Mouse (Mus musculus): ENCODE data around the gene Nin. TPM values are rescaled to one million over a fixed set of nuclear protein-coding genes. Genes with fewer than 3 reads are reported as not detected.

Gene Nin
- polyA plus RNA-seq, 1 experiment from 2014 or later: 7.1 TPM

DNA sequence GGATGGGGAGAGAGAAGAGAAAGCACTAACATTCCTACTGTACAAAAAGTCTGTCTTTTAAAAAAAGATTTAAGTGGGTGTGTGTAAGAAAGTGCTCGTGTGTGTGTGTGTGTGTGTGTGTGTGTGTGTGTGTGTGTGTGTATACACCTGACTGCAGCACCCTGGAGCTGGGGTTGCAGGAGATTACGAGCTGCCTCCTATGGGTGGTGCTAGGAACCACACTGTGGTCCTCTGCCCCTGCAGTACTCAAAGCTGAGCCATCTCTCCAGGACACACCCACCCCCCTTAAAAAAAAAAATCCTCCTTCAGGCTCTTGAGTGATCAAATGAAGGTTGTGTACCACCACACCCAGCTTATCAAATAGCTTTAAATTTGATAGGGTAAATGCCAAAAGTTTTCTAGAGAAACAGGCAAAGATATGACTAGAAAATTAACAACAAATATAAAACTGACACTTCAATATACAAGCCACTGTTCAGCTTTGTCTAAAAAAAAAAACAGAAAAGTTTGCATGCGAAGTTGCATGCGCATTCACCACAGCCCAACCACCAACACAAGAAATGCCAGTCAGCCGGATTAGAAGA, 27.6 kb upstream of the Nin start:
- H3K36me3 ChIP-seq: no peaks in the 10 kb centered on the region
- no peak overlapping the region for H3K4me3 ChIP-seq
- no peak for ATAC-seq (ENCODE audit: extremely low read depth, insufficient number of reproducible peaks, low FRiP score, low TSS enrichment)
- H3K27ac ChIP-seq (replicated peaks): no peak overlapping the region
- no peak overlapping the region for H3K9ac ChIP-seq
- 79% methylated on average over 5 of the region's 5 CpGs for WGBS
- no peak overlapping the region for H3K4me2 ChIP-seq
- peaks cover 15% of the 10 kb centered on the region for H3K4me1 ChIP-seq
- no peaks in the 10 kb centered on the region for H3K27me3 ChIP-seq (replicated peaks)
- no peaks in the 10 kb centered on the region for H3K9me3 ChIP-seq

DNA sequence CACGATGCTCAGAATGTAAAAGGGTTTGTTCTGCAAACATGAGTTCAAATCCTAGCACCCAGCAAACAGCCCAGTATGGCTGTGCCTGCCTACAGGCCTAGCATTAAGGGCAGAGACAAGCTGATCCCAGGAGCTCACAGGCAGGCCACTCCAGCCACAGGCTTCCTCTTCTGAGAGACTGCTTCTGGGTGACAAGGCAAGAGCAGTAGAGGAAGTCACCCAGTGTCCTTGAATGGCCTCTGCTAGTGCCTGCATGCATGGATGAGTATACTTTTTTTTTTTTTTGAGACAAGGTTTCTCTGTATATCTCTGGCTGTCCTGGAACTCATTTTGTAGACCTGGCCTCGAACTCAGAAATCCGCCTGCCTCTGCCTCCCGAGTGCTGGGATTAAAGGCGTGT, 27.0 kb upstream of the Nin start:
- H3K9me3 ChIP-seq: no peaks in the 10 kb centered on the region
- no peak overlapping the region for H3K4me3 ChIP-seq
- no peak overlapping the region for H3K4me2 ChIP-seq
- H3K36me3 ChIP-seq: no peaks in the 10 kb centered on the region
- ATAC-seq (ENCODE audit: extremely low read depth, insufficient number of reproducible peaks, low FRiP score, low TSS enrichment): no peak
- no peaks in the 10 kb centered on the region for H3K27me3 ChIP-seq (replicated peaks)
- H3K4me1 ChIP-seq: peaks cover 15% of the 10 kb centered on the region
- no peak overlapping the region for H3K27ac ChIP-seq (replicated peaks)
- H3K9ac ChIP-seq: no peak overlapping the region
- 94% methylated on average over 5 of the region's 5 CpGs for WGBS

DNA sequence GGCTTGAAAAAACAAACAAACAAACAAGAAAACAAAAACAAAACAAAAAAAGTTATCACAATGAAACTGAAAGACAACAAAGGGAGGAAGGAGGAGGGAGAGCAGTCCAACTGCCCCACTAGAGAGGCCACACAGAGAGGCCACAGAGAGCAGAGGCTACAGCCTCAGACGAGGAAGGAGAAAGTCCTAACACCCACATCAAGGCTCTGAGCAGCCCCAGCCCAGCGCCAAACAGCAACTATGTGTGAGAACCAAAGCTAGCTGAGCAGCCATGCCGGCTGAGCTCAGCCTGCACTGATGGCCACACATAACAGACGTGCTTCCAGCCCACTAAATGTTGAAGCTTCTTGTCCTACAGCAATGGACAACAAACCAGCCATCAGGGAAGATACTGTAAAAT, 26.4 kb upstream of the Nin start:
- ATAC-seq (ENCODE audit: extremely low read depth, insufficient number of reproducible peaks, low FRiP score, low TSS enrichment): no peak
- no peak overlapping the region for H3K9ac ChIP-seq
- H3K4me3 ChIP-seq: no peak overlapping the region
- no peaks in the 10 kb centered on the region for H3K9me3 ChIP-seq
- H3K36me3 ChIP-seq: no peaks in the 10 kb centered on the region
- peaks cover 11% of the 10 kb centered on the region for H3K4me1 ChIP-seq
- 65% methylated on average over 4 of the region's 4 CpGs for WGBS
- H3K27me3 ChIP-seq (replicated peaks): no peaks in the 10 kb centered on the region
- H3K27ac ChIP-seq (replicated peaks): no peak overlapping the region
- no peak overlapping the region for H3K4me2 ChIP-seq

DNA sequence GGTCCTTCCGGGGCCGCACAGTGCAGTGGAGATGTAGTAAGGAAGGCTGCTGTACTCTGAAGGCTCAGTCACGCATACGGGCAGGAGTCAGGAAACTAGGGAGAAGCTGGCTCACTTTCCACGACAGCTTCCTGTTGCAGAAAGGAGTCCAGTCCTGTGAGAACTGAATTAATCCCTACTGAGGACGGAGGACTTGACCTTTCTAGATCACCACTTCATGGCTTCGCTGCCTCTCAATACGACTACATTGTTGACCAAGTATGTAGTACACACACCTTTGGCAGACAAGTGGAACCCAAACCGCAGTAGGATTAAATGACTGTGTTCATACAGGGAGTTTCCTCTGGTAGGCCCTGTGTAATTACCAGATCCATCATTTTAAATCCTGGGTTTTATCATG, 24.1 kb upstream of the Nin start:
- H3K9me3 ChIP-seq: no peaks in the 10 kb centered on the region
- no peaks in the 10 kb centered on the region for H3K36me3 ChIP-seq
- no peak overlapping the region for H3K4me3 ChIP-seq
- H3K9ac ChIP-seq: no peak overlapping the region
- no peaks in the 10 kb centered on the region for H3K4me1 ChIP-seq
- ATAC-seq (ENCODE audit: extremely low read depth, insufficient number of reproducible peaks, low FRiP score, low TSS enrichment): no peak
- no peak overlapping the region for H3K27ac ChIP-seq (replicated peaks)
- H3K27me3 ChIP-seq (replicated peaks): no peaks in the 10 kb centered on the region
- no peak overlapping the region for H3K4me2 ChIP-seq
- 70% methylated on average over 9 of the region's 9 CpGs for WGBS

DNA sequence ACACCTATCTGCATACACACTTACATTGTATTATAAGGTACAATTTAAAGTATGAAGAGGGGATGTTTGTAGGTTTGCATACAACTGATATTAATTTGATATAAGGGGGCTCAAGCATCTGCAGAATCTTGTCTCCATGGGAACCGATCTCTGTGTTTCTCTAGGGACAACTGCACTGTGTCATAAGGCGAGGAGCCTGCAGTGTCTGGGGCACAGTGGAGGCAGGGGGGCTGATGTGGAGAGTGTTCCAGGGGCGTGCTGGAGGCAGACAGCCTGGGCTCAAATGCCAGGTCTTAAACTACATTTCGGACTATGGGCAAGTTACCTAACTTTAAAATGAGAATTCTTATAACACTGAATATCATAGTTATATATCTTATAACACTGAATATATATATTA, 23.6 kb upstream of the Nin start:
- no peaks in the 10 kb centered on the region for H3K27me3 ChIP-seq (replicated peaks)
- no peaks in the 10 kb centered on the region for H3K4me1 ChIP-seq
- H3K9me3 ChIP-seq: no peaks in the 10 kb centered on the region
- no peak overlapping the region for H3K9ac ChIP-seq
- H3K4me3 ChIP-seq: no peak overlapping the region
- H3K27ac ChIP-seq (replicated peaks): no peak overlapping the region
- WGBS: 75% methylated on average over 4 of the region's 4 CpGs
- no peak for ATAC-seq (ENCODE audit: extremely low read depth, insufficient number of reproducible peaks, low FRiP score, low TSS enrichment)
- H3K4me2 ChIP-seq: no peak overlapping the region
- H3K36me3 ChIP-seq: no peaks in the 10 kb centered on the region

DNA sequence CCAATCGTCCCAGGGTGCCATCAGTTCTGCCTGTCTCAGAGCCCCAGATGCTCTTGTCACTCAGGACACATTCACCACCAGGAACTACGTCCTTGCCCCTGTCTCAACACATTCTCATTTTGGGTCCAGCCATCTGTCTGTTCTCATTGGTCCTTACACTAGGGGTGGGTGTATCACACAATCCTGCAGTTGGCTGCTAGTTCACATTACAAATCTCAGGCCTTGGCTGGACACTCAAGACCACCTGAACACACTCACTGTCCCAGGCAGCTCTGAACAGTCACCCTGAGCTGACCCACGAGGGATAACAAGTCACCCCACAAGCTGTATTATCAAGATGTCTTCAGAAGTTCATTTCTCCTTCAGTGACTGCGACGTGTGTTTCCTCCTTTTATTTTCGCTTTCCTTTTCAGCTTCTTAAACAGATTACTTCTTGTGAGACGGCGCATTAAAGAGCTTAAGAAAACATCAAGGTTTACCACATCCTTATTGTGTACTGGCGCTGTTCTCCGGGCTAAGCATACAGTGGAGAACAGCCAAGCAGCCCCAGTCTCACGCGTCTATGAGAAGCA, 22.8 kb upstream of the Nin start:
- Histone ChIP-seq H3K9ac (no peak overlapping the region), H3K4me3 (no peak overlapping the region), H3K9me3 (no peaks in the 10 kb centered on the region), H3K27me3 (replicated peaks) (no peaks in the 10 kb centered on the region), H3K4me1 (no peaks in the 10 kb centered on the region; the same call in 1 of the 2 replicates), H3K36me3 (no peaks in the 10 kb centered on the region), H3K4me2 (no peak overlapping the region), H3K27ac (replicated peaks) (no peak overlapping the region)
- 61% methylated on average over 12 of the region's 12 CpGs for WGBS
- ATAC-seq (ENCODE audit: extremely low read depth, insufficient number of reproducible peaks, low FRiP score, low TSS enrichment): no peak

DNA sequence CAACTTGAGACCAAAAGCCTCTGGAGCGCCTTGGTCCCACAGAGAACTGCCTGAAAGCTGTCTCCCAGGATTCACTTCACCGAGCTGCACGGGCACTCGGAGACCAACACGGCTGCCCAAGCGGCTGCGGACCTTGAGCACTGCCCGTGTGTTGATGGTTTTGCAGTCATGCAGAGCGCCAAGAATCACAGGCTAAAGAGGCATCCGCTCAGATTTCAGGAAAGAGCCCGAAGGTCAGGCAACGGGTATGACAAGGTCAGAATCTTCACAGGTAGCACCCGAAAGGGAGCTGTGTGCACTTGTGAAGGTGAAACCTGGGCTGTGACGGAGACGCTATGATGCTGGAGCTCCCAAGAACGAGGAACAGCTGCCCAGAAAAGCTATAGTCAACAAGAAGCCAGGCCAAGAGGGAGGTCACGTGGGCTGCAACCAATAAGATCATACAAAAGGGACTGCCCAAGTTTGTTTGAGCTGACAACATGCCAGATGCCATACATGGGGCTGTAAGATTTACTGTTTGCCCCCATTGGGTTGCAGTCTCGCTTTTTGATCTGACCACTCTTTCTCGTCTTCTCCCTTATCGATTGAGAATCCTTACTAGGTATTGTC, 21.2 kb upstream of the Nin start:
- 87% methylated on average over 20 of the region's 20 CpGs for WGBS
- H3K36me3 ChIP-seq: no peaks in the 10 kb centered on the region
- no peak overlapping the region for H3K27ac ChIP-seq (replicated peaks)
- H3K9ac ChIP-seq: no peak overlapping the region
- ATAC-seq (ENCODE audit: extremely low read depth, insufficient number of reproducible peaks, low FRiP score, low TSS enrichment): no peak
- no peaks in the 10 kb centered on the region for H3K27me3 ChIP-seq (replicated peaks)
- H3K4me3 ChIP-seq: no peak overlapping the region
- H3K4me1 ChIP-seq: no peaks in the 10 kb centered on the region; the same call in 1 of the 2 replicates
- H3K9me3 ChIP-seq: no peaks in the 10 kb centered on the region
- no peak overlapping the region for H3K4me2 ChIP-seq

DNA sequence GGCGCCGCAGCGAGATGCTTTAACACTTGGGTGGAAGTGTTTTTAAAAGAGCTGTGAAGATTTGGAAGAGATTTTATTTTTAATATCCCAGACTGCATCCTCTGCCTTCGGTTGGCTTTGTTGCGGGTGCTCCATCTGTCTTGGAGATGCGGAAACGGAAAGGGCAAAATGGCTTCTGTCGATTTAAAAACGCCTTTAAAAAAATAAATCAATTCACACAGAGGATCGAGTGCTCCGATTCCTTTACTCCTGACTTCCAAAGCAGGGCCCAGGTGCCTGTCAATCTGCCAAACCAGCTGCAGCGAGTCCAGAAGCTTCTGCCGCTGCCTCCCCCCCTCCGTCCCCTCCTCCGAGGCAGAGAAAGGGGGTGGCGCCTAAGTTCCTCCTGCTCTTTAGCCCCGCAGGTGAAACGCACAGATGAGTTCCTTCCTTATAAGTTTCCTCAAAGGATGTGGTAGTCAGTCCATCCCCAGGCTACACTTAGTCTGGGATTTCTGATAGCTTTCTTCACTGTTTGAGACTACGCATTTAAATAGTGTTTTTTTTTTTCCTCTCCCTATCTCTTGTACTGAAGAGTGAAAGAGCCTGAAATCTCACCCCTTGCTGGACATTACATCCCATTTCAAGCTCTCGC, 17.6 kb upstream of the Nin start:
- no peaks in the 10 kb centered on the region for H3K36me3 ChIP-seq
- H3K4me1 ChIP-seq: peaks cover 3% of the 10 kb centered on the region
- peak overlapping the region; percentile 37; the same call in 1 of the 2 replicates for H3K9ac ChIP-seq
- no peak for ATAC-seq (ENCODE audit: extremely low read depth, insufficient number of reproducible peaks, low FRiP score, low TSS enrichment)
- H3K4me3 ChIP-seq: peak overlapping the region; percentile 18
- H3K27me3 ChIP-seq (replicated peaks): no peaks in the 10 kb centered on the region
- 45% methylated on average over 20 of the region's 20 CpGs for WGBS
- H3K27ac ChIP-seq (replicated peaks): no peak overlapping the region
- H3K9me3 ChIP-seq: no peaks in the 10 kb centered on the region
- H3K4me2 ChIP-seq: peak overlapping the region; percentile 54

DNA sequence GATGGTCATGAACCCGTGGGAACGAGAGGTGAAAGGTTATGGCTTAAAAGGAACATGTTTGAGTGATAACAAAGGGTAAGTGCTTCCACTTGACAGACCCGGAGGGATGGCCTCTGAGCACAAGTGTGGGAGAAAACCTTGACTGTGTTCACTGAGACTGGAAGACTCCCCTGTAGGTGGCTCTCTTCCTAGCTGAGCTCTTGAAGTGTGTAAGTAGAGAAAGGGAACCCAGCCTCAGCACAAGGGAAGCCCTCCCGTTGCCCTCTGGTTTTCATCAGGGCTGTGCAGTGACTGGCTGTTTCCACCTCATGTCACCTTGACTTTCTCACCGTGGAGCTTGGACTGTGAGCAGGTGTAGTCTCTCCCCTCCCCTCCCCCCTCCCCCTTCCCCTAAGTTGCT, 15.6 kb upstream of the Nin start:
- no peaks in the 10 kb centered on the region for H3K9me3 ChIP-seq
- ATAC-seq (ENCODE audit: extremely low read depth, insufficient number of reproducible peaks, low FRiP score, low TSS enrichment): no peak
- WGBS: 19% methylated on average over 5 of the region's 5 CpGs
- no peak overlapping the region for H3K4me2 ChIP-seq
- peaks cover 6% of the 10 kb centered on the region for H3K4me1 ChIP-seq
- no peak overlapping the region for H3K27ac ChIP-seq (replicated peaks)
- no peaks in the 10 kb centered on the region for H3K36me3 ChIP-seq
- H3K4me3 ChIP-seq: no peak overlapping the region
- no peak overlapping the region for H3K9ac ChIP-seq
- no peaks in the 10 kb centered on the region for H3K27me3 ChIP-seq (replicated peaks)

DNA sequence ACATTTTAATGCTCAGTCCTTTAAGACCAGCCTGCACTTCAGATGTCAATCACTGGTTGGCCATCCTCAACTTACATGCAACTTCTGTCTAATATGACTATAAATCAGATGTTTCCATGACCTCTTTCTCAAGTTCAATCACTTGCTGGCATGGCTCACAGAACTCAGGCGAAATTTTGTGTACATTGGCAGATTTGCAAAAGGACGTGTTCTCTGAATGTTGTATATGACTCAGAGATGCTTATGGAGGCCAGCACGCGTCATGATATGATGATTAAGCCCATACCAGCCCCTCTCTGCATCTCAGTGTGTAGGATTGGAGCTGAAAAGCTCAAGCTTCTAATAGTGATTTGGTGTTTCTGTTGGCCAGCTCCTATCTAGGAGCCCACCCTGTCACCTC, 13.1 kb upstream of the Nin start:
- peaks cover 6% of the 10 kb centered on the region for H3K4me1 ChIP-seq
- ATAC-seq (ENCODE audit: extremely low read depth, insufficient number of reproducible peaks, low FRiP score, low TSS enrichment): no peak
- H3K27me3 ChIP-seq (replicated peaks): 0 out of 2 replicates have a peak, but pooled peaks cover 3% of the 10 kb centered on the region
- no peaks in the 10 kb centered on the region for H3K36me3 ChIP-seq
- H3K27ac ChIP-seq (replicated peaks): no peak overlapping the region
- no peaks in the 10 kb centered on the region for H3K9me3 ChIP-seq
- 77% methylated on average over 4 of the region's 4 CpGs for WGBS
- no peak overlapping the region for H3K4me2 ChIP-seq
- H3K4me3 ChIP-seq: no peak overlapping the region
- no peak overlapping the region for H3K9ac ChIP-seq

DNA sequence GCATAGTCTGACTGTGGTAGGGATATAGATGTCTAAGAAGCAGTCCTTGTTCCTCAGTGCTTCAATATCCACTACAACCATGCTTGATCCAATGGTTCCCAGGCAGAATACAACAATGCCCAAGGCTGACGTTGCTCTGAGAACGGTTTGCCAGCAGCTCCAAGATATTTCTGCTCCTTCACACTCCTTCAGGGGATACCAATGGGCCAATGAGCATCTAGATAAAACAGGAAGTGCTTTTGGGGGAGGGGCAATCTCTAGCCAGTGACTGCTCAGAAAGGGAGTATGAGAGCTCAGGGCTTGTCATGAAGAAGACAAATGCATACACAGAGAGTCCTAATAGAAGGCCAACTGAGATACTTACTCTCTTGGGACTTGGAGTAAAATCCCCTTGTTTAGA, 6.0 kb upstream of the Nin start:
- WGBS: 45% methylated on average over 2 of the region's 2 CpGs
- ATAC-seq (ENCODE audit: extremely low read depth, insufficient number of reproducible peaks, low FRiP score, low TSS enrichment): no peak

More for the DNA sequence above, 6.0 kb upstream of the Nin start:
- Histone ChIP-seq H3K27ac (replicated peaks) (no peak overlapping the region), H3K9me3 (no peaks in the 10 kb centered on the region), H3K4me3 (no peak overlapping the region), H3K27me3 (replicated peaks) (peaks cover 8% of the 10 kb centered on the region; the same call in 1 of the 2 replicates), H3K9ac (no peak overlapping the region), H3K36me3 (no peaks in the 10 kb centered on the region), H3K4me1 (0 out of 2 replicates have a peak, but pooled peaks cover 3% of the 10 kb centered on the region), H3K4me2 (no peak overlapping the region)

Data from heart, embryonic 13.5 days (tissue).